Mouse (Mus musculus) liver, embryonic 14.5 days (tissue): Measurements from ENCODE around the gene Amigo3. TPM values are rescaled to one million over a fixed set of nuclear protein-coding genes. Genes with fewer than 3 reads are reported as not detected.

Source experiments
- ATAC-seq: fragments of 200-750 bp; cut with Nextera tagmentation; 2 replicates; pipeline ENCODE4 v1.8.0; 2017; ENCODE audit warnings: moderate number of reproducible peaks, mild to moderate bottlenecking, moderate library complexity; ENCODE audit not compliant: insufficient read depth
- DNase-seq, 3 experiments: peaks; one replicate each; pipeline ENCODE4 v3.0.0-alpha.2; 2012 to 2013; ENCODE audit warnings: low read depth in 3 of 3, low spot score in 3 of 3
- H3K27ac ChIP-seq: fragments of 300-500 bp; sonication (generic); 2 replicates; pipeline ENCODE4 v1.5.1; 2014; ENCODE audit warnings: moderate library complexity, mild to moderate bottlenecking, control low read depth, inconsistent platforms
- H3K27me3 ChIP-seq: fragments of 300-500 bp; sonication (generic); 2 replicates; pipeline ENCODE4 v1.6.1; 2014; ENCODE audit warnings: mild to moderate bottlenecking, low read length, moderate library complexity; ENCODE audit not compliant: control insufficient read depth, insufficient read depth
- H3K36me3 ChIP-seq: fragments of 300-500 bp; sonication (generic); replicated peaks from 2 replicates; pipeline ENCODE4 v1.6.1; 2014; ENCODE audit warnings: low read depth; ENCODE audit not compliant: control insufficient read depth, insufficient read depth
- H3K4me1 ChIP-seq, 2 experiments: fragments of 200-500 bp in 1 of 2; fragments of 300-500 bp in 1 of 2; sonication (generic) in 1 of 2; replicated peaks; 2 replicates each; pipeline ENCODE4 v1.6.1; 2012 to 2014; ENCODE audit warnings: antibody characterized with exemption in 1 of 2, inconsistent platforms in 1 of 2, low read length in 1 of 2; ENCODE audit not compliant: control insufficient read depth in 2 of 2, insufficient read depth in 2 of 2
- H3K4me2 ChIP-seq: fragments of 300-500 bp; sonication (generic); 2 replicates; pipeline ENCODE4 v1.6.1; 2014; ENCODE audit warnings: low read depth, mild to moderate bottlenecking, control low read depth, moderate library complexity
- H3K4me3 ChIP-seq, 2 experiments: fragments of 200-500 bp in 1 of 2; fragments of 300-500 bp in 1 of 2; sonication (generic) in 1 of 2; 2 replicates each; pipeline ENCODE4 v1.5.1; 2012 to 2014; ENCODE audit warnings: low read depth in 2 of 2, low read length in 2 of 2, mild to moderate bottlenecking in 2 of 2, control low read depth in 1 of 2, inconsistent platforms in 1 of 2, moderate library complexity in 1 of 2; ENCODE audit not compliant: insufficient read depth in 1 of 2
- H3K9ac ChIP-seq: fragments of 300-500 bp; sonication (generic); replicated peaks from 2 replicates; pipeline ENCODE4 v1.6.1; 2014; ENCODE audit warnings: mild to moderate bottlenecking, control low read depth, moderate library complexity
- H3K9me3 ChIP-seq: fragments of 300-500 bp; sonication (generic); 2 replicates; pipeline ENCODE4 v1.6.1; 2016; ENCODE audit warnings: low read length, mixed read lengths; ENCODE audit not compliant: control insufficient read depth
- CTCF ChIP-seq: IDR thresholded peaks from 2 replicates; pipeline ENCODE4 v1.5.1; 2016; ENCODE audit warnings: antibody characterized with exemption, low read depth, control low read depth
- EP300 ChIP-seq: IDR thresholded peaks from 2 replicates; pipeline ENCODE4 v1.6.1; 2016; ENCODE audit warnings: antibody characterized with exemption, low read depth
- WGBS: fragments of 180-500 bp; shearing (Covaris S2); extraction: QIAGEN DNeasy Blood & Tissue Kit; methylation state at CpG from one replicate; pipeline ENCODE4 v1.1.7; 2014; ENCODE audit not compliant: insufficient replicate concordance; 5-methylcytosine and 5-hydroxymethylcytosine counted together
- microRNA-seq: library from miRNA; unstranded; fragments of <30 nt; microRNA quantifications from one replicate; pipeline ENCODE4, GENCODE M21; 2016
- polyA plus RNA-seq, 2 experiments: library from polyadenylated mRNA; depleted of rRNA in 1 of 2; stranded (reverse) in 1 of 2; unstranded in 1 of 2; fragments of >200 nt; fragmentation: Nextera tagmentation in 1 of 2; extraction: Ambion mirVana in 1 of 2; gene quantifications; 2 replicates each; pipeline versions ENCODE4 v1.2.1 to v1.2.3; 2012 to 2014

Gene Amigo3
- polyA plus RNA-seq, 2 experiments, result 0.51 to 0.89 TPM

- peak; percentile 72 for TF ChIP-seq CTCF
- no peak for TF ChIP-seq EP300
- ATAC-seq, result no peak
- peaks cover 19% of the 10 kb centered on the region for H3K36me3 ChIP-seq
- H3K27me3 ChIP-seq, result no peaks in the 10 kb centered on the region
- peak overlapping the region; percentile 95 to 98 for H3K4me3 ChIP-seq
- peak overlapping the region; percentile 96 for H3K27ac ChIP-seq
- H3K9me3 ChIP-seq, result no peaks in the 10 kb centered on the region
- no peak for DNase-seq
- WGBS, result 39% methylated on average over 10 of the region's 10 CpGs
- H3K4me1 ChIP-seq, result peaks cover 25 to 27% of the 10 kb centered on the region in 2 experiments
- peak overlapping the region; percentile 85 for H3K9ac ChIP-seq
- H3K4me2 ChIP-seq, result peak overlapping the region; percentile 93
These were observed 43.2 kb downstream of the Amigo3 start for GRCm38 (mm10) chr9:108095949-108096712.

- Histone ChIP-seq H3K9me3 (no peaks in the 10 kb centered on the region), H3K4me1 (peaks cover 26 to 29% of the 10 kb centered on the region in 2 experiments), H3K9ac (no peak overlapping the region), H3K27ac (no peak overlapping the region; the same call in 1 of the 2 replicates), H3K4me2 (no peak overlapping the region), H3K36me3 (no peaks in the 10 kb centered on the region), H3K27me3 (no peaks in the 10 kb centered on the region), H3K4me3 (no peak overlapping the region)
- ATAC-seq, result no peak
- no peak for DNase-seq
- TF ChIP-seq CTCF, result no peak
- no peak for TF ChIP-seq EP300
- WGBS, result 87% methylated on average over 8 of the region's 8 CpGs
These were observed 46.7 kb downstream of the Amigo3 start for GRCm38 (mm10) chr9:108099619-108100018.

GRCm38 (mm10) chr9:108104766-108105548 lies 52.0 kb downstream of the Amigo3 start:
- peak overlapping the region; percentile 59 for H3K9ac ChIP-seq
- peak; percentile 78 for ATAC-seq
- H3K4me3 ChIP-seq, result peak overlapping the region; percentile 39 to 40
- TF ChIP-seq CTCF (no peak), EP300 (no peak)
- no peaks in the 10 kb centered on the region for H3K9me3 ChIP-seq
- DNase-seq, result peak in 1 of 3 experiments; percentile 45
- no peaks in the 10 kb centered on the region for H3K36me3 ChIP-seq
- no peak overlapping the region for H3K27ac ChIP-seq
- H3K4me2 ChIP-seq, result peak overlapping the region; percentile 62
- H3K4me1 ChIP-seq, result peaks cover 6% of the 10 kb centered on the region in 2 experiments; a peak in 2 of 4 replicates
- 36% methylated on average over 31 of the region's 31 CpGs for WGBS
- no peaks in the 10 kb centered on the region for H3K27me3 ChIP-seq

Small RNAs within 50 kb of the gene (microRNA-seq; reads per million reads assigned to microRNA genes)
- gene Gm47303 (not detected), gene Mir7088 (1.3 reads per million)

Other genes starting within 250 kb of the Amigo3 start
- 14.2 and 18.9 TPM in 2 replicates for gene Rbm6, start 179.9 kb upstream of the Amigo3 start, polyA plus RNA-seq (2012; rRNA removed)
- gene Rbm6, start 179.9 kb upstream of the Amigo3 start, polyA plus RNA-seq (2014; fragmentation: Nextera tagmentation; extraction: Ambion mirVana), result 19.4 and 20.9 TPM in 2 replicates
- 4.0 and 4.5 TPM in 2 replicates for gene Mon1a, start 165.0 kb upstream of the Amigo3 start, polyA plus RNA-seq (2012; rRNA removed)
- 3.8 and 4.5 TPM in 2 replicates for gene Mon1a, start 165.0 kb upstream of the Amigo3 start, polyA plus RNA-seq (2014; fragmentation: Nextera tagmentation; extraction: Ambion mirVana)
- gene Mst1r, start 146.3 kb upstream of the Amigo3 start, polyA plus RNA-seq (2012; rRNA removed), result 1.2 and 1.7 TPM in 2 replicates
- 0.37 TPM in 2 replicates for gene Mst1r, start 146.3 kb upstream of the Amigo3 start, polyA plus RNA-seq (2014; fragmentation: Nextera tagmentation; extraction: Ambion mirVana)
- gene Actl11, start 124.7 kb upstream of the Amigo3 start, polyA plus RNA-seq (2012; rRNA removed), result not detected in 2 replicates
- gene Actl11, start 124.7 kb upstream of the Amigo3 start, polyA plus RNA-seq (2014; fragmentation: Nextera tagmentation; extraction: Ambion mirVana), result not detected in 2 replicates
- gene Camkv, start 117.5 kb upstream of the Amigo3 start, polyA plus RNA-seq (2012; rRNA removed), result 0.10 and 0.18 TPM in 2 replicates
- not detected in 2 replicates for gene Camkv, start 117.5 kb upstream of the Amigo3 start, polyA plus RNA-seq (2014; fragmentation: Nextera tagmentation; extraction: Ambion mirVana)
- 5.3 and 7.4 TPM in 2 replicates for gene Traip, start 103.0 kb upstream of the Amigo3 start, polyA plus RNA-seq (2012; rRNA removed)
- gene Traip, start 103.0 kb upstream of the Amigo3 start, polyA plus RNA-seq (2014; fragmentation: Nextera tagmentation; extraction: Ambion mirVana), result 13.3 and 18.1 TPM in 2 replicates
- gene Uba7, start 77.7 kb upstream of the Amigo3 start, polyA plus RNA-seq (2012; rRNA removed), result 69.4 and 83.3 TPM in 2 replicates
- gene Uba7, start 77.7 kb upstream of the Amigo3 start, polyA plus RNA-seq (2014; fragmentation: Nextera tagmentation; extraction: Ambion mirVana), result 49.1 and 54.2 TPM in 2 replicates
- gene Gm20661, start 70.1 kb upstream of the Amigo3 start, polyA plus RNA-seq (2012; rRNA removed), result 0.53 and 0.64 TPM in 2 replicates
- gene Gm20661, start 70.1 kb upstream of the Amigo3 start, polyA plus RNA-seq (2014; fragmentation: Nextera tagmentation; extraction: Ambion mirVana), result 0.06 and 0.34 TPM in 2 replicates
- gene Inka1, start 67.3 kb upstream of the Amigo3 start, polyA plus RNA-seq (2012; rRNA removed), result 23.8 and 33.0 TPM in 2 replicates
- gene Inka1, start 67.3 kb upstream of the Amigo3 start, polyA plus RNA-seq (2014; fragmentation: Nextera tagmentation; extraction: Ambion mirVana), result 51.6 and 57.3 TPM in 2 replicates
- 2.7 and 3.5 TPM in 2 replicates for gene Cdhr4, start 60.7 kb upstream of the Amigo3 start, polyA plus RNA-seq (2012; rRNA removed)
- gene Cdhr4, start 60.7 kb upstream of the Amigo3 start, polyA plus RNA-seq (2014; fragmentation: Nextera tagmentation; extraction: Ambion mirVana), result 0.38 and 1.1 TPM in 2 replicates
- 0.47 and 0.95 TPM in 2 replicates for gene Gm20662, start 56.8 kb upstream of the Amigo3 start, polyA plus RNA-seq (2012; rRNA removed)
- not detected in 2 replicates for gene Gm20662, start 56.8 kb upstream of the Amigo3 start, polyA plus RNA-seq (2014; fragmentation: Nextera tagmentation; extraction: Ambion mirVana)
- 24.9 and 30.9 TPM in 2 replicates for gene Ip6k1, start 50.7 kb upstream of the Amigo3 start, polyA plus RNA-seq (2012; rRNA removed)
- gene Ip6k1, start 50.7 kb upstream of the Amigo3 start, polyA plus RNA-seq (2014; fragmentation: Nextera tagmentation; extraction: Ambion mirVana), result 13.3 and 14.7 TPM in 2 replicates
- gene Gmppb, start 3.9 kb upstream of the Amigo3 start, polyA plus RNA-seq (2012; rRNA removed), result 6.7 and 12.9 TPM in 2 replicates
- 14.3 and 15.5 TPM in 2 replicates for gene Gmppb, start 3.9 kb upstream of the Amigo3 start, polyA plus RNA-seq (2014; fragmentation: Nextera tagmentation; extraction: Ambion mirVana)
- 21.0 and 21.3 TPM in 2 replicates for gene Mst1, start 27.3 kb downstream of the Amigo3 start, polyA plus RNA-seq (2012; rRNA removed)
- gene Mst1, start 27.3 kb downstream of the Amigo3 start, polyA plus RNA-seq (2014; fragmentation: Nextera tagmentation; extraction: Ambion mirVana), result 24.1 and 29.7 TPM in 2 replicates
- gene Rnf123, start 30.2 kb downstream of the Amigo3 start, polyA plus RNA-seq (2012; rRNA removed), result 139 and 146 TPM in 2 replicates
- 88.2 and 102 TPM in 2 replicates for gene Rnf123, start 30.2 kb downstream of the Amigo3 start, polyA plus RNA-seq (2014; fragmentation: Nextera tagmentation; extraction: Ambion mirVana)
- 126 and 150 TPM in 2 replicates for gene Apeh, start 41.4 kb downstream of the Amigo3 start, polyA plus RNA-seq (2012; rRNA removed)
- gene Apeh, start 41.4 kb downstream of the Amigo3 start, polyA plus RNA-seq (2014; fragmentation: Nextera tagmentation; extraction: Ambion mirVana), result 153 and 172 TPM in 2 replicates
- 0.86 and 1.1 TPM in 2 replicates for gene Bsn, start 137.2 kb downstream of the Amigo3 start, polyA plus RNA-seq (2012; rRNA removed)
- gene Bsn, start 137.2 kb downstream of the Amigo3 start, polyA plus RNA-seq (2014; fragmentation: Nextera tagmentation; extraction: Ambion mirVana), result 1.1 and 1.4 TPM in 2 replicates
- 4.8 and 5.3 TPM in 2 replicates for gene Dag1, start 210.8 kb downstream of the Amigo3 start, polyA plus RNA-seq (2012; rRNA removed)
- 12.0 and 13.0 TPM in 2 replicates for gene Dag1, start 210.8 kb downstream of the Amigo3 start, polyA plus RNA-seq (2014; fragmentation: Nextera tagmentation; extraction: Ambion mirVana)
- gene Nicn1, start 237.3 kb downstream of the Amigo3 start, polyA plus RNA-seq (2012; rRNA removed), result 2.8 and 2.9 TPM in 2 replicates
- gene Nicn1, start 237.3 kb downstream of the Amigo3 start, polyA plus RNA-seq (2014; fragmentation: Nextera tagmentation; extraction: Ambion mirVana), result 4.3 and 6.2 TPM in 2 replicates
- 6.1 and 7.5 TPM in 2 replicates for gene Amt, start 243.7 kb downstream of the Amigo3 start, polyA plus RNA-seq (2012; rRNA removed)
- 7.2 and 7.7 TPM in 2 replicates for gene Amt, start 243.7 kb downstream of the Amigo3 start, polyA plus RNA-seq (2014; fragmentation: Nextera tagmentation; extraction: Ambion mirVana)